Mouse (Mus musculus) layer of hippocampus, postnatal 36 days (tissue): ENCODE data around the gene Nt5c3. TPM values are rescaled to one million over a fixed set of nuclear protein-coding genes. Genes with fewer than 3 reads are reported as not detected.

ENCODE experiments used
- DNase-seq, 2 experiments: peaks; one replicate each; pipeline ENCODE4 v3.0.0; 2022
- total RNA-seq, 2 experiments: library from RNA; stranded (reverse); gene quantifications; 2 replicates each; pipeline ENCODE4 v1.2.3; 2021

Gene Nt5c3
- total RNA-seq, 2 experiments from 2014 or later, result 37.6 to 42.9 TPM

- DNase-seq, result no peak
Measured at GRCm38 (mm10) chr6:56835532-56835931, 88.2 kb downstream of the Nt5c3 start.

GRCm38 (mm10) chr6:56834769-56835168, 89.0 kb downstream of the Nt5c3 start:
- DNase-seq, result no peak

- no peak for DNase-seq
Measured at GRCm38 (mm10) chr6:56832830-56833229, 90.9 kb downstream of the Nt5c3 start.

GRCm38 (mm10) chr6:56832407-56832796, 91.3 kb downstream of the Nt5c3 start:
- no peak for DNase-seq

Other genes starting within 250 kb of the Nt5c3 start
- 10 to 100 TPM; 12.5 to 15.9 TPM for gene Lsm5, start 219.2 kb downstream of the Nt5c3 start, total RNA-seq
- gene Avl9, start 209.0 kb downstream of the Nt5c3 start, total RNA-seq, result 10 to 100 TPM; 43.0 to 48.0 TPM
- 10 to 100 TPM; 57.4 to 59.7 TPM for gene Kbtbd2, start 126.1 kb downstream of the Nt5c3 start, total RNA-seq
- 10 to 100 TPM; 24.6 to 27.3 TPM for gene Fkbp9, start 91.9 kb downstream of the Nt5c3 start, total RNA-seq
- under 1 TPM; 0.25 to 0.27 TPM for gene Vmn1r4, start 83 bp upstream of the Nt5c3 start, total RNA-seq
- gene Vmn1r5, start 46.3 kb upstream of the Nt5c3 start, total RNA-seq, result not detected
- not detected for gene Vmn1r6, start 73.3 kb upstream of the Nt5c3 start, total RNA-seq
- gene Vmn1r7, start 101.4 kb upstream of the Nt5c3 start, total RNA-seq, result not detected
- not detected for gene Vmn1r8, start 108.4 kb upstream of the Nt5c3 start, total RNA-seq
- gene Vmn1r9, start 142.9 kb upstream of the Nt5c3 start, total RNA-seq, result not detected
- gene Vmn1r10, start 185.5 kb upstream of the Nt5c3 start, total RNA-seq, result not detected
- gene Vmn1r11, start 209.5 kb upstream of the Nt5c3 start, total RNA-seq, result not detected
- not detected for gene Vmn1r12, start 233.0 kb upstream of the Nt5c3 start, total RNA-seq